Mouse (Mus musculus): ENCODE data around the gene Tmem216. TPM values are rescaled to one million over a fixed set of nuclear protein-coding genes. Genes with fewer than 3 reads are reported as not detected.

Tmem216 gene
- 11.6 TPM for polyA plus RNA-seq (2017; shearing (Covaris generic))

DNA sequence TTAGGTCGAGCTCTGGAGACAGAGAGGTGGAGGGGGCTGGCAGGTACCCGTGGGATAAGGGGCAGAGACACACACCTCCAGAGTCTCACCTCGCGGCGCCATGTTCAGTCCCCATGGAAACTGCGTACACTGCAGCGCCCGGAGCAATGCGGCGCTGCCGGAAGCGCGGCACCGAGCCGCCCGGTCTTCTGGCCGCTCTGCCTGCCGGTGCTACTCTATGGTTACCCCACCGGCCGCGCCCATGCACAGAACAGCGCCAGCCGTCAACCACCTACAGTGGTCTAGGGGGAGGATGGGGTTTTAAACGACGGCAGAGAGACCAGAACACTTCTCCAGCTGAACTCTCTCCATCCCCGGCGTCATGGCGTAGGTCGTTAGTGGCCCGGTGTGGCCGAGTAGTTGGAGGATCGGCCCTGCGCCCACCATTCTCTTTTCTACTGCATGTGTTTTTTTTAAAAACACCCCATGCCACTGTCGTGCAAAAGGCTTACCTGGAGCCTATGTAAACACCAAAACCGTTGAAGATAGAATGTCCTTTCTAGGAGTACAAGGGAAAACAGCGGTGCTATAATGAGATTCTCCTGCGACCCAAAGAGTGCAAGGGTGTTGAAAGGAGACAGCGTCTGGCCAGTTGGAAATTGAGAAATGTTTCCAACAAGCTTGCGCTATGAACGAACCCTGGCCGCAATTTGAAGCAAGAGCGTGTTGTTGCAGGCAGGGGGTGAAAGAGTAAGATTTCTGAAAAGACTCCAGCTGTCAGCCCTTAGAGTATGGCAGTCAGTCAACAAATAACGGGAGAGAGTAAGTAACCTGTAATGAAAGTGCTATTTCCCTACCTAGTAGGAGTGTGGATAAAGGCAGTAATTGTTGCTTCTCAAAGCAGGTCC is at the start of gene Tmem216:
Gene Tmem216 (minus strand): TSS at position 615 of the 887 bp plus-strand sequence.

DNA sequence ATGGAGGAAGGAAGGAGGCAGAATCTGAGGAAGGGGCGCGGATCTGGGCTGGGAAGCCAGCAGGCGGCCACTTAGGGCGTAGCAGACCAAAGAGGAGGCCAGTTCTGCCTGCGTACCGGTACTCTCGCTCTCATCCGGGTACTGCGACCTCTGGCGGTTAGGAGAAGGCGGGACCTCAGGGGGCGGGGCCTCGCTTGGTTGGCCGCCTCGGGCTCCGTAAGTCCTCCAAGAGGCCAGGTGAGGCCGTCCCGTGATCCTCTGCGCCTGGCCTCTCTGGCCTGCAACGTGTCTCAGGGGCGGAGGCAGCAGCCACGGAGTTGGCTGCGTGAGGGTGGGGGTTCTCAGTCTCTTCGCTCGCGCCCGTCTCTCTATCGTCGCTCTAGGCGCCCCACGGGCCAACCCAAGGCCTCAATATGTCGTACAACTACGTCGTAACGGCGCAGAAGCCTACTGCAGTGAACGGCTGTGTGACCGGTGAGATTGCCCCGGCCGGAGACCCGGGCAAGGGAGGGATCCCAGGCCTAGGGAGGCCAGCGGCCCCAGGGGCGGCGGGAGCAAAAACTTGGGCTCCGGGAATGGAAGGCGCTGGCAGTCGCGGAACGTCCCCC is 49.4 kb upstream of the Tmem216 start, which contains the start of the genes Ddb1 and Tkfc:
Gene Ddb1 (plus strand): TSS at position 35 of the 608 bp plus-strand sequence.
Gene Tkfc (minus strand): TSS at position 362 of the 608 bp plus-strand sequence.

DNA sequence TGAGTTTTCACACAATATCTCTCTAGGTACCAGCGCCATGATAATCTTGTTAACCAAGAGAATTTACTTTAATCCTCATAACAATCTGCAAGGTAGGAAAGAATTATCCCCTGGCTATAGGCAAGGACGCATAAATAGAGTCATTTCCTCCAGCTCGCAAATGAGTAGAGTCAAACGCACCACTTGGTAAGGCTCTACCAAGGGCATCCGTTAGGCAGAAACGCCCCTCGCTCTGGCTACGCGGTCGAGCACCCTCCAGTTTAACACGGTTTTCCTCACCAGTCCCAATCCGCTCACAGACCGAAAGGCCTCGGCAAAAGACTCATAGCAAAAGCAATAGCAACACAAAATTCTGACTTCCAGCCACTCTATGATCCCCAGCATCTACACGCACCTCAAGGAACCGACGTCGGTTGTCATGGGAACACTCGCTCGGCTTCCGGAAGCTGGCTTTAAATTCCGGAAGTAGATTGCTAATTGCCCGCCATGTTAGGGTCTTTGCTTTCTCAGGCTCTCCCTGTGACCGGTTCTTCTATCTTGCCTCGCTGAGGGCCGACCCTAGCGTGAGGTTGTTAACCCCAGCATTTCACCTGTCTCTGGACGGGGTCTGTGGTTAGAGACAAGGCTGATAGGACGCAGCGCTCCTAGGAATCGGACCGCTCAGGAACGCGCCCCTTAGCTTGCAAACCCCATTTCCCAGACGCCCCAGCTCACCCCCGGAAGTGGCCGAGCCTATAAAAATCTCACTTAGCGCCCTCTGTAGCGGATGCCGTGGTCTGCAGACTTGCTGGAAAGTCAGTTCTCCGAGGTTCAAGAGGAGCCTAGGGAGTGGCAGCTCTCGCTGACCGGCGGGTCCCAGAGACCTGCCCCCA is 20.9 kb upstream of the Tmem216 start, which contains the start of the genes Cyb561a3 and Tmem138:
Gene Cyb561a3 (plus strand): TSS at position 483 of the 872 bp plus-strand sequence.
Gene Tmem138 (minus strand): TSS at position 673 of the 872 bp plus-strand sequence.

DNA sequence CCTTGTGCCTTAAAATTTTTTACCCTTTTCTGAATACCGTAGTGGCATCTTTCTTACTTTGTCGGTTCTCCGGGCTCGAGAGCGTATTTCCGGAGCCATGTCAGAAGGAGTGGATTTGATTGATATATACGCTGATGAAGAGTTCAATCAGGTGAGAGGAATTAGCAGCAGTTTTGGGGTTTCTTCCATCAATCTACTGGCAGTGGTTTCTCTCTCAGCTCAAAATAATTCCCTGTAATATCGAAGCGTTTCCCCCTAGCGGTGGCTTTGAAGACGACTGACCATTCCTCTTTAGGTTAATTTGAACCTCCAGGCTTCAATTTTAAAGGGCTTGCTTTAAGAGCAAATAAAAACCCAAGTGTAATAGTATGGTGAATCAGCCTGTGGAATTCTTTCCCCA is 30.1 kb downstream of the Tmem216 start, which contains the start of gene Sdhaf2:
Gene Sdhaf2 (minus strand): TSS at position 233 of the 400 bp plus-strand sequence.

DNA sequence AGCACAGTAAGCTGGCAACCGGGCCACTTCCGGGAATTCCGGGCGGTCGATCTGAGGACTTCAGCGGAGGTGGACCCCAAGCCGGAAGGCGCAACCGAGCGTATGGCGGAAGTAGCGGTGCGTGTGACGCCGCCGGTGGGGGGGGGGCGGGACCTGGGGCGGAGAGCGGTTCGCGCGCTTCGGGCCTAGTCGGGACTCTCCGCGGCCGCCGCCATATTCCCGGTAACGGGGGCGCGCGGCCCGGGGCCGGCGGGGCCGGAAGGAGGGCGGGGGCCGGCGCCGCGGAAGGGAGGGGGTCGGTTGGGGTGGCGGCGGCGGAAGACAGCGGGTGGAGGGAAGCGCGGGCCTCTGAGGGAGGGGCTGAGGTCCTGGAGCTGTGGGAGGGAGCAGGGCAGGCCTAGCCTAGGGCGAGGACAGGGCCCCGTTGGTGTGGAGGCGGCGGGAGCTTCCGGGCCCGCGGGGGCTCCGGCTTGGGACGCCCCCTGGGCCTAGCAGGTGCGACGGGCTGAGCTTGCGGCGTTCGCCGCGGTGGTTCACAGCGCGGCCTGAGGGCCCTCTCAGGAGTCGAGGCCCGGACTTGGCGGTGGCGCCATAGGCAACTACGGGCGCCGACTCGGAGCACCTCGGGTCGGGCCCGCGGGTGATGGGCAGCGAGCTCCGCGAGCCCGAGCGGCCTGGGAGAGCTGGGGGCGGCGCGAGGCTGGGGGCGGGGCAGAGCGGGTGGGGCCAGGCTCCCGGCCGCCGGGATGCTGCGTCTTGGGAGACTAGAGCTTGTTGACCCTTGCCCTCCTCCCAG is 30.7 kb downstream of the Tmem216 start, which contains the start of gene Cpsf7:
Gene Cpsf7 (plus strand): TSS at position 161 of the 796 bp plus-strand sequence.

Other genes starting within 250 kb of the Tmem216 start
- gene Syt7, start 167.1 kb downstream of the Tmem216 start, polyA plus RNA-seq (2017; shearing (Covaris generic)) = not detected
- gene Lrrc10b, start 98.8 kb downstream of the Tmem216 start, polyA plus RNA-seq (2017; shearing (Covaris generic)) = not detected
- 0.34 TPM for gene Ppp1r32, start 73.3 kb downstream of the Tmem216 start, polyA plus RNA-seq (2017; shearing (Covaris generic))
- 34.1 TPM for gene Cpsf7, start 31.0 kb downstream of the Tmem216 start, polyA plus RNA-seq (2017; shearing (Covaris generic))
- gene Sdhaf2, start 30.1 kb downstream of the Tmem216 start, polyA plus RNA-seq (2017; shearing (Covaris generic)) = 102 TPM
- 53.7 TPM for gene Cyb561a3, start 20.9 kb upstream of the Tmem216 start, polyA plus RNA-seq (2017; shearing (Covaris generic))
- gene Tmem138, start 21.1 kb upstream of the Tmem216 start, polyA plus RNA-seq (2017; shearing (Covaris generic)) = 20.5 TPM
- gene Ddb1, start 49.1 kb upstream of the Tmem216 start, polyA plus RNA-seq (2017; shearing (Covaris generic)) = 199 TPM
- gene Tkfc, start 49.4 kb upstream of the Tmem216 start, polyA plus RNA-seq (2017; shearing (Covaris generic)) = 10.4 TPM
- gene Vwce, start 78.0 kb upstream of the Tmem216 start, polyA plus RNA-seq (2017; shearing (Covaris generic)) = not detected
- not detected for gene Pga5, start 121.8 kb upstream of the Tmem216 start, polyA plus RNA-seq (2017; shearing (Covaris generic))
- gene Vps37c, start 132.5 kb upstream of the Tmem216 start, polyA plus RNA-seq (2017; shearing (Covaris generic)) = 21.6 TPM
- gene Cd5, start 182.8 kb upstream of the Tmem216 start, polyA plus RNA-seq (2017; shearing (Covaris generic)) = 654 TPM